Mouse (Mus musculus) MEL-GATA-1-ER (cell line): ENCODE data around the gene Slc44a1.

ENCODE experiments used
- DNase-seq: peaks from one replicate; pipeline ENCODE4 v3.0.0-alpha.2; 2012; ENCODE audit warnings: low read depth; ENCODE audit errors: extremely low read depth

The Slc44a1 gene

GRCm38 (mm10) chr4:53537101-53537500 is 96.9 kb downstream of the Slc44a1 start:
- DNase-seq, result no peak

GRCm38 (mm10) chr4:53537539-53537938 is 97.3 kb downstream of the Slc44a1 start:
- DNase-seq, result no peak

- no peak for DNase-seq
Observed at GRCm38 (mm10) chr4:53538600-53538999, 98.4 kb downstream of the Slc44a1 start.

GRCm38 (mm10) chr4:53539929-53540328 is 99.7 kb downstream of the Slc44a1 start:
- no peak for DNase-seq

- DNase-seq, result no peak
Observed at GRCm38 (mm10) chr4:53543421-53543820, 103.2 kb downstream of the Slc44a1 start.

- DNase-seq, result no peak
Observed at GRCm38 (mm10) chr4:53544889-53545288, 104.7 kb downstream of the Slc44a1 start.

GRCm38 (mm10) chr4:53547381-53547780 is 107.2 kb downstream of the Slc44a1 start:
- no peak for DNase-seq

GRCm38 (mm10) chr4:53549375-53549774 is 109.2 kb downstream of the Slc44a1 start:
- no peak for DNase-seq

GRCm38 (mm10) chr4:53564618-53565017 is 124.4 kb downstream of the Slc44a1 start:
- no peak for DNase-seq

- no peak for DNase-seq
Observed at GRCm38 (mm10) chr4:53567065-53567464, 126.9 kb downstream of the Slc44a1 start.

- no peak for DNase-seq
Observed at GRCm38 (mm10) chr4:53575558-53575957, 135.3 kb downstream of the Slc44a1 start.

- no peak for DNase-seq
Observed at GRCm38 (mm10) chr4:53587676-53588075, 147.5 kb downstream of the Slc44a1 start.

GRCm38 (mm10) chr4:53588936-53589335 is 148.7 kb downstream of the Slc44a1 start:
- no peak for DNase-seq

GRCm38 (mm10) chr4:53589466-53589865 is 149.3 kb downstream of the Slc44a1 start:
- DNase-seq, result no peak

- DNase-seq, result no peak
Observed at GRCm38 (mm10) chr4:53590163-53590562, 149.9 kb downstream of the Slc44a1 start.

- no peak for DNase-seq
Observed at GRCm38 (mm10) chr4:53590691-53591447, 150.7 kb downstream of the Slc44a1 start.

GRCm38 (mm10) chr4:53591536-53591935 is 151.3 kb downstream of the Slc44a1 start:
- DNase-seq, result no peak

GRCm38 (mm10) chr4:53591941-53592340 is 151.7 kb downstream of the Slc44a1 start:
- no peak for DNase-seq

GRCm38 (mm10) chr4:53592386-53592785 is 152.2 kb downstream of the Slc44a1 start:
- no peak for DNase-seq

GRCm38 (mm10) chr4:53594204-53594603 is 154.0 kb downstream of the Slc44a1 start:
- DNase-seq, result peak; percentile 53

GRCm38 (mm10) chr4:53595246-53596062 is 155.2 kb downstream of the Slc44a1 start:
- no peak for DNase-seq

- DNase-seq, result no peak
Observed at GRCm38 (mm10) chr4:53596063-53596895, 156.1 kb downstream of the Slc44a1 start.
